Mouse (Mus musculus) intestine, embryonic 16.5 days (tissue): ENCODE measurements around the gene Pik3r6. TPM values are rescaled to one million over a fixed set of nuclear protein-coding genes. Genes with fewer than 3 reads are reported as not detected.

Experiments
- ATAC-seq: fragments of 200-750 bp; cut with Nextera tagmentation; 2 replicates; pipeline ENCODE4 v1.8.0; 2017; ENCODE audit warnings: moderate TSS enrichment, moderate library complexity
- H3K27ac ChIP-seq: fragments of 300-500 bp; sonication (generic); 2 replicates; pipeline ENCODE4 v1.5.1; 2014; ENCODE audit warnings: mild to moderate bottlenecking, low read length
- H3K27me3 ChIP-seq: fragments of 300-500 bp; sonication (generic); replicated peaks from 2 replicates; pipeline ENCODE4 v1.6.1; 2014; ENCODE audit warnings: low read length, control low read depth, mixed read lengths; ENCODE audit not compliant: control insufficient read depth, insufficient read depth
- H3K36me3 ChIP-seq: fragments of 300-500 bp; sonication (generic); 2 replicates; pipeline ENCODE4 v1.6.1; 2014; ENCODE audit warnings: low read length, control low read depth; ENCODE audit not compliant: control insufficient read depth, insufficient read depth
- H3K4me1 ChIP-seq: fragments of 300-500 bp; sonication (generic); 2 replicates; pipeline ENCODE4 v1.6.1; 2014; ENCODE audit warnings: low read length, control low read depth, mixed read lengths; ENCODE audit not compliant: control insufficient read depth, insufficient read depth
- H3K4me2 ChIP-seq: fragments of 300-500 bp; sonication (generic); 2 replicates; pipeline ENCODE4 v1.6.1; 2014; ENCODE audit warnings: low read depth, low read length, control low read depth
- H3K4me3 ChIP-seq: fragments of 300-500 bp; sonication (generic); 2 replicates; pipeline ENCODE4 v1.5.1; 2014; ENCODE audit warnings: mild to moderate bottlenecking, low read length
- H3K9ac ChIP-seq: fragments of 300-500 bp; sonication (generic); 2 replicates; pipeline ENCODE4 v1.6.1; 2014; ENCODE audit warnings: low read depth, low read length
- H3K9me3 ChIP-seq: fragments of 300-500 bp; sonication (generic); 2 replicates; pipeline ENCODE4 v1.6.1; 2016; ENCODE audit warnings: low read length, control low read depth; ENCODE audit not compliant: control insufficient read depth
- WGBS: fragments of 180-500 bp; shearing (Covaris S2); extraction: QIAGEN DNeasy Blood & Tissue Kit; methylation state at CpG from one replicate; pipeline ENCODE4 v1.1.7; 2014; 5-methylcytosine and 5-hydroxymethylcytosine counted together
- polyA plus RNA-seq: library from polyadenylated mRNA; unstranded; fragments of >200 nt; fragmentation: Nextera tagmentation; extraction: Ambion mirVana; gene quantifications from 2 replicates; pipeline ENCODE4 v1.2.1, GENCODE M21; 2015

Gene Pik3r6
- polyA plus RNA-seq, 1 experiment from 2014 or later, result 2.5 TPM

- no peak for ATAC-seq
- Histone ChIP-seq H3K27me3 (no peaks in the 10 kb centered on the region), H3K4me2 (no peak overlapping the region), H3K4me1 (0 out of 2 replicates have a peak, but pooled peaks cover 5% of the 10 kb centered on the region), H3K36me3 (no peaks in the 10 kb centered on the region), H3K4me3 (no peak overlapping the region), H3K27ac (no peak overlapping the region), H3K9me3 (no peaks in the 10 kb centered on the region), H3K9ac (no peak overlapping the region)
- WGBS, result 32% methylated on average over 9 of the region's 9 CpGs
Observed at GRCm38 (mm10) chr11:68579462-68579881, 76.7 kb downstream of the Pik3r6 start.

GRCm38 (mm10) chr11:68580566-68580965 is 77.7 kb downstream of the Pik3r6 start:
- no peaks in the 10 kb centered on the region for H3K36me3 ChIP-seq
- 0 out of 2 replicates have a peak, but pooled peaks cover 5% of the 10 kb centered on the region for H3K4me1 ChIP-seq
- no peak overlapping the region for H3K27ac ChIP-seq
- H3K27me3 ChIP-seq, result no peaks in the 10 kb centered on the region
- WGBS, result 65% methylated on average over 6 of the region's 6 CpGs
- no peak for ATAC-seq
- no peak overlapping the region for H3K9ac ChIP-seq
- H3K4me2 ChIP-seq, result no peak overlapping the region
- no peaks in the 10 kb centered on the region for H3K9me3 ChIP-seq
- H3K4me3 ChIP-seq, result no peak overlapping the region

- Histone ChIP-seq H3K9me3 (no peaks in the 10 kb centered on the region), H3K36me3 (no peaks in the 10 kb centered on the region), H3K4me1 (0 out of 2 replicates have a peak, but pooled peaks cover 5% of the 10 kb centered on the region), H3K27me3 (no peaks in the 10 kb centered on the region), H3K4me2 (no peak overlapping the region), H3K27ac (no peak overlapping the region), H3K9ac (no peak overlapping the region), H3K4me3 (no peak overlapping the region)
- WGBS, result 81% methylated on average over 13 of the region's 13 CpGs
- no peak for ATAC-seq
Observed at GRCm38 (mm10) chr11:68583225-68583624, 80.4 kb downstream of the Pik3r6 start.

GRCm38 (mm10) chr11:68583906-68584480 is 81.2 kb downstream of the Pik3r6 start:
- WGBS, result 66% methylated on average over 8 of the region's 8 CpGs
- ATAC-seq, result no peak

GRCm38 (mm10) chr11:68585890-68586289 is 83.1 kb downstream of the Pik3r6 start:
- Histone ChIP-seq H3K4me2 (no peak overlapping the region), H3K4me1 (peaks cover 5% of the 10 kb centered on the region), H3K27me3 (no peaks in the 10 kb centered on the region), H3K36me3 (no peaks in the 10 kb centered on the region), H3K27ac (no peak overlapping the region), H3K9ac (no peak overlapping the region), H3K9me3 (no peaks in the 10 kb centered on the region), H3K4me3 (no peak overlapping the region)
- 25% methylated on average over 3 of the region's 3 CpGs for WGBS
- ATAC-seq, result no peak

More at GRCm38 (mm10) chr11:68583906-68584480, 81.2 kb downstream of the Pik3r6 start:
- no peak overlapping the region for H3K27ac ChIP-seq
- H3K4me1 ChIP-seq, result 0 out of 2 replicates have a peak, but pooled peaks cover 5% of the 10 kb centered on the region
- no peaks in the 10 kb centered on the region for H3K9me3 ChIP-seq
- H3K9ac ChIP-seq, result no peak overlapping the region
- no peak overlapping the region for H3K4me3 ChIP-seq
- no peaks in the 10 kb centered on the region for H3K36me3 ChIP-seq
- no peak overlapping the region for H3K4me2 ChIP-seq
- H3K27me3 ChIP-seq, result no peaks in the 10 kb centered on the region

GRCm38 (mm10) chr11:68586721-68587120 is 83.9 kb downstream of the Pik3r6 start, which contains the start of gene Ccdc42:
Ccdc42 (plus strand) TSS chr11:68587021.
- H3K36me3 ChIP-seq, result no peaks in the 10 kb centered on the region
- H3K9ac ChIP-seq, result no peak within 1 kb of the TSS
- WGBS, result 74% methylated on average over 5 of the region's 5 CpGs
- H3K4me2 ChIP-seq, result no peak within 1 kb of the TSS
- H3K27ac ChIP-seq, result no peak within 1 kb of the TSS
- peaks cover 8% of the 10 kb centered on the region for H3K4me1 ChIP-seq
- ATAC-seq, result no peak
- H3K27me3 ChIP-seq, result no peaks in the 10 kb centered on the region
- H3K9me3 ChIP-seq, result no peaks in the 10 kb centered on the region
- no peak within 1 kb of the TSS for H3K4me3 ChIP-seq

GRCm38 (mm10) chr11:68589055-68589809 is 86.4 kb downstream of the Pik3r6 start:
- no peak overlapping the region for H3K4me3 ChIP-seq
- H3K27ac ChIP-seq, result no peak overlapping the region
- 66% methylated on average over 8 of the region's 8 CpGs for WGBS
- H3K9ac ChIP-seq, result no peak overlapping the region
- peaks cover 5% of the 10 kb centered on the region for H3K4me1 ChIP-seq
- H3K36me3 ChIP-seq, result no peaks in the 10 kb centered on the region
- no peaks in the 10 kb centered on the region for H3K9me3 ChIP-seq
- H3K27me3 ChIP-seq, result no peaks in the 10 kb centered on the region
- H3K4me2 ChIP-seq, result no peak overlapping the region
- peak; percentile 74; the same call in 1 of the 2 replicates for ATAC-seq

GRCm38 (mm10) chr11:68591708-68592107 is 88.9 kb downstream of the Pik3r6 start:
- Histone ChIP-seq H3K4me3 (no peak overlapping the region), H3K4me2 (no peak overlapping the region), H3K27ac (no peak overlapping the region), H3K36me3 (no peaks in the 10 kb centered on the region), H3K4me1 (peaks cover 5% of the 10 kb centered on the region), H3K9ac (no peak overlapping the region), H3K27me3 (no peaks in the 10 kb centered on the region), H3K9me3 (no peaks in the 10 kb centered on the region)
- 34% methylated on average over 5 of the region's 5 CpGs for WGBS
- no peak for ATAC-seq

- no peak overlapping the region for H3K9ac ChIP-seq
- no peak overlapping the region for H3K4me2 ChIP-seq
- H3K4me3 ChIP-seq, result no peak overlapping the region
- peaks cover 5% of the 10 kb centered on the region for H3K4me1 ChIP-seq
- no peaks in the 10 kb centered on the region for H3K27me3 ChIP-seq
- H3K36me3 ChIP-seq, result no peaks in the 10 kb centered on the region
- no peaks in the 10 kb centered on the region for H3K9me3 ChIP-seq
- ATAC-seq, result no peak
- no peak overlapping the region for H3K27ac ChIP-seq
- WGBS, result 70% methylated on average over 3 of the region's 3 CpGs
Observed at GRCm38 (mm10) chr11:68593247-68593646, 90.4 kb downstream of the Pik3r6 start.
